Mouse (Mus musculus) MEL (cell line): Measurements from ENCODE around the gene Gm16181. TPM values are rescaled to one million over a fixed set of nuclear protein-coding genes. Genes with fewer than 3 reads are reported as not detected.

Experiments used
- DNase-seq: peaks from one replicate; pipeline ENCODE4 v3.0.0; 2011; ENCODE audit warnings: low read depth, low spot score
- H3K27ac ChIP-seq: 2 replicates; pipeline ENCODE4 v1.5.1; 2012; ENCODE audit warnings: low read depth, mild to moderate bottlenecking, control low read depth, low read length, moderate library complexity; ENCODE audit not compliant: control insufficient read depth
- H3K27me3 ChIP-seq, 2 experiments: fragments of 150-350 bp in 1 of 2; sonication (generic) in 1 of 2; 2 replicates each; pipeline ENCODE4 v1.6.1; 2012; ENCODE audit warnings: low read length in 2 of 2, mild to moderate bottlenecking in 2 of 2, improper control_type of control experiment in 1 of 2, moderate library complexity in 1 of 2; ENCODE audit not compliant: insufficient read depth in 2 of 2, control insufficient read depth in 1 of 2
- H3K36me3 ChIP-seq, 2 experiments: 2 replicates each; pipeline ENCODE4 v1.6.1; 2012 to 2014; ENCODE audit warnings: low read length in 2 of 2, improper control_type of control experiment in 1 of 2, inconsistent platforms in 1 of 2, mild to moderate bottlenecking in 1 of 2; ENCODE audit not compliant: insufficient read depth in 2 of 2, control insufficient read depth in 1 of 2
- H3K4me1 ChIP-seq, 2 experiments: fragments of 150-350 bp in 1 of 2; sonication (generic) in 1 of 2; 2 replicates each; pipeline ENCODE4 v1.6.1; 2012; ENCODE audit warnings: low read length in 2 of 2, improper control_type of control experiment in 1 of 2, mild to moderate bottlenecking in 1 of 2; ENCODE audit not compliant: insufficient read depth in 2 of 2, control insufficient read depth in 1 of 2
- H3K4me3 ChIP-seq, 2 experiments: fragments of 150-350 bp in 1 of 2; sonication (generic) in 1 of 2; 2 replicates each; pipeline ENCODE4 v1.5.1; 2012; ENCODE audit warnings: low read depth in 2 of 2, low read length in 2 of 2, mild to moderate bottlenecking in 2 of 2, moderate library complexity in 2 of 2, control low read depth in 1 of 2, improper control_type of control experiment in 1 of 2; ENCODE audit not compliant: control insufficient read depth in 1 of 2, insufficient read depth in 1 of 2
- H3K79me2 ChIP-seq: 2 replicates; pipeline ENCODE4 v1.6.1; 2012; ENCODE audit warnings: mild to moderate bottlenecking, low read length, moderate library complexity; ENCODE audit not compliant: control insufficient read depth, poor library complexity, insufficient read depth
- H3K9ac ChIP-seq: 2 replicates; pipeline ENCODE4 v1.6.1; 2012; ENCODE audit warnings: low read depth, mild to moderate bottlenecking, control low read depth, low read length, moderate library complexity; ENCODE audit not compliant: control insufficient read depth, poor library complexity, severe bottlenecking
- H3K9me3 ChIP-seq: fragments of 150-350 bp; sonication (generic); replicated peaks from 2 replicates; pipeline ENCODE4 v1.6.1; 2012; ENCODE audit warnings: mild to moderate bottlenecking, low read length, improper control_type of control experiment, moderate library complexity; ENCODE audit not compliant: insufficient read depth
- BHLHE40 ChIP-seq: IDR thresholded peaks from 2 replicates; pipeline ENCODE4 v1.6.1; 2012; ENCODE audit warnings: low read depth, mild to moderate bottlenecking, inconsistent platforms, low read length, improper control_type of control experiment, borderline replicate concordance
- CHD1 ChIP-seq: IDR thresholded peaks from 2 replicates; pipeline ENCODE4 v1.6.1; 2012; ENCODE audit warnings: low read depth, mild to moderate bottlenecking, inconsistent platforms, low read length, improper control_type of control experiment
- CTCF ChIP-seq, 3 experiments: IDR thresholded peaks in 2 of 3; conservative IDR thresholded peaks in 1 of 3; 2 replicates each; pipeline ENCODE4 v1.5.1; 2011 to 2012; ENCODE audit warnings: low read length in 3 of 3, low read depth in 2 of 3, mild to moderate bottlenecking in 2 of 3, improper control_type of control experiment in 1 of 3, inconsistent platforms in 1 of 3, mixed read lengths in 1 of 3, moderate library complexity in 1 of 3; ENCODE audit not compliant: control insufficient read depth in 1 of 3, insufficient read depth in 1 of 3, poor library complexity in 1 of 3, severe bottlenecking in 1 of 3
- ELF1 ChIP-seq: IDR thresholded peaks from 2 replicates; pipeline ENCODE4 v1.6.1; 2014; ENCODE audit warnings: low read depth, mild to moderate bottlenecking, inconsistent platforms, low read length, improper control_type of control experiment, moderate library complexity
- EP300 ChIP-seq, 2 experiments: IDR thresholded peaks; 2 replicates each; pipeline ENCODE4 v1.6.1; 2011; ENCODE audit warnings: improper control_type of control experiment in 2 of 2, low read length in 2 of 2, low read depth in 1 of 2, mild to moderate bottlenecking in 1 of 2
- ETS1 ChIP-seq: IDR thresholded peaks from 2 replicates; pipeline ENCODE4 v1.6.1; 2012; ENCODE audit warnings: low read depth, mild to moderate bottlenecking, inconsistent platforms, low read length, improper control_type of control experiment, moderate library complexity
- GABPA ChIP-seq: IDR thresholded peaks from 2 replicates; pipeline ENCODE4 v1.6.1; 2012; ENCODE audit warnings: low read depth, mild to moderate bottlenecking, inconsistent platforms, low read length, improper control_type of control experiment, moderate library complexity
- GATA1 ChIP-seq: IDR thresholded peaks from 2 replicates; pipeline ENCODE4 v1.6.1; 2011; ENCODE audit warnings: low read depth, low read length, improper control_type of control experiment
- JUND ChIP-seq: IDR thresholded peaks from 2 replicates; pipeline ENCODE4 v1.6.1; 2011; ENCODE audit warnings: low read depth, mild to moderate bottlenecking, improper control_type of control experiment, low read length
- KAT2A ChIP-seq: conservative IDR thresholded peaks from 2 replicates; pipeline ENCODE4 v1.6.1; 2012; ENCODE audit warnings: low read depth, low read length, improper control_type of control experiment, inconsistent platforms
- MAFK ChIP-seq: IDR thresholded peaks from 2 replicates; pipeline ENCODE4 v1.6.1; 2011; ENCODE audit warnings: low read depth, mild to moderate bottlenecking, low read length, improper control_type of control experiment, borderline replicate concordance
- MAX ChIP-seq: IDR thresholded peaks from 2 replicates; pipeline ENCODE4 v1.6.1; 2011; ENCODE audit warnings: low read length, improper control_type of control experiment
- MAZ ChIP-seq: IDR thresholded peaks from 2 replicates; pipeline ENCODE4 v1.6.1; 2012; ENCODE audit warnings: low read depth, mild to moderate bottlenecking, inconsistent platforms, low read length, improper control_type of control experiment
- MEF2A ChIP-seq: IDR thresholded peaks from 2 replicates; pipeline ENCODE4 v1.6.1; 2014; ENCODE audit warnings: low read depth, mild to moderate bottlenecking, inconsistent platforms, low read length, improper control_type of control experiment; ENCODE audit not compliant: poor library complexity, insufficient replicate concordance, severe bottlenecking; ENCODE audit errors: extremely low read depth
- MXI1 ChIP-seq: IDR thresholded peaks from 2 replicates; pipeline ENCODE4 v1.6.1; 2011; ENCODE audit warnings: mild to moderate bottlenecking, low read depth, low read length, improper control_type of control experiment
- MYC ChIP-seq: IDR thresholded peaks from 2 replicates; pipeline ENCODE4 v1.6.1; 2011; ENCODE audit warnings: low read depth, mild to moderate bottlenecking, low read length, improper control_type of control experiment, moderate library complexity
- NELFE ChIP-seq: IDR thresholded peaks from 2 replicates; pipeline ENCODE4 v1.6.1; 2011; ENCODE audit warnings: low read depth, low read length, improper control_type of control experiment
- POLR2AphosphoS2 ChIP-seq: IDR thresholded peaks from 2 replicates; pipeline ENCODE4 v1.6.1; 2011; ENCODE audit warnings: low read length, improper control_type of control experiment
- POLR2AphosphoS5 ChIP-seq: IDR thresholded peaks from 2 replicates; pipeline ENCODE4 v1.6.1; 2012; ENCODE audit warnings: low read depth, borderline replicate concordance, mild to moderate bottlenecking, inconsistent platforms, low read length, moderate library complexity, mixed read lengths
- RAD21 ChIP-seq: IDR thresholded peaks from 2 replicates; pipeline ENCODE4 v1.6.1; 2011; ENCODE audit warnings: mild to moderate bottlenecking, low read depth, low read length, improper control_type of control experiment
- RCOR1 ChIP-seq: IDR thresholded peaks from 2 replicates; pipeline ENCODE4 v1.6.1; 2012; ENCODE audit warnings: low read depth, mild to moderate bottlenecking, inconsistent platforms, low read length, improper control_type of control experiment
- SIN3A ChIP-seq: IDR thresholded peaks from 2 replicates; pipeline ENCODE4 v1.6.1; 2012; ENCODE audit warnings: low read length, improper control_type of control experiment, inconsistent platforms
- SMC3 ChIP-seq: IDR thresholded peaks from 2 replicates; pipeline ENCODE4 v1.6.1; 2011; ENCODE audit warnings: low read depth, low read length, improper control_type of control experiment
- TAL1 ChIP-seq: IDR thresholded peaks from 2 replicates; pipeline ENCODE4 v1.6.1; 2012; ENCODE audit warnings: mild to moderate bottlenecking, inconsistent platforms, low read length, moderate library complexity, mixed read lengths
- TBP ChIP-seq: IDR thresholded peaks from 2 replicates; pipeline ENCODE4 v1.8.0; 2011; ENCODE audit warnings: low read depth, low read length, improper control_type of control experiment
- TCF12 ChIP-seq: IDR thresholded peaks from 2 replicates; pipeline ENCODE4 v1.6.1; 2014; ENCODE audit warnings: low read depth, mild to moderate bottlenecking, inconsistent platforms, low read length, improper control_type of control experiment, moderate library complexity
- UBTF ChIP-seq: IDR thresholded peaks from 2 replicates; pipeline ENCODE4 v1.6.1; 2012; ENCODE audit warnings: low read depth, mild to moderate bottlenecking, inconsistent platforms, low read length, improper control_type of control experiment, moderate library complexity, borderline replicate concordance; ENCODE audit not compliant: insufficient read depth
- ZKSCAN1 ChIP-seq: IDR thresholded peaks from 2 replicates; pipeline ENCODE4 v1.6.1; 2012; ENCODE audit warnings: low read depth, mild to moderate bottlenecking, inconsistent platforms, low read length, improper control_type of control experiment, moderate library complexity
- ZMIZ1 ChIP-seq: IDR thresholded peaks from 2 replicates; pipeline ENCODE4 v1.6.1; 2012; ENCODE audit warnings: low read depth, mild to moderate bottlenecking, inconsistent platforms, low read length, improper control_type of control experiment, moderate library complexity
- polyA plus RNA-seq, 2 experiments: library from polyadenylated mRNA; stranded (reverse) in 1 of 2; unstranded in 1 of 2; fragments of >175 nt in 1 of 2; fragments of >200 nt in 1 of 2; gene quantifications; 2 replicates each; pipeline versions ENCODE4 v1.2.1 to v1.2.4; 2012; ENCODE audit warnings: low replicate concordance in 2 of 2, low read depth in 1 of 2; ENCODE audit not compliant: insufficient read length in 2 of 2, insufficient read depth in 1 of 2, missing spikeins in 1 of 2
- total RNA-seq: library from RNA; depleted of rRNA; stranded (reverse); fragments of 300-350 nt; gene quantifications from 2 replicates; pipeline ENCODE4 v1.2.3, GENCODE M21; 2012

The Gm16181 gene
- total and polyA plus RNA-seq, 3 experiments = 0.58 TPM; not detected in 2

DNA sequence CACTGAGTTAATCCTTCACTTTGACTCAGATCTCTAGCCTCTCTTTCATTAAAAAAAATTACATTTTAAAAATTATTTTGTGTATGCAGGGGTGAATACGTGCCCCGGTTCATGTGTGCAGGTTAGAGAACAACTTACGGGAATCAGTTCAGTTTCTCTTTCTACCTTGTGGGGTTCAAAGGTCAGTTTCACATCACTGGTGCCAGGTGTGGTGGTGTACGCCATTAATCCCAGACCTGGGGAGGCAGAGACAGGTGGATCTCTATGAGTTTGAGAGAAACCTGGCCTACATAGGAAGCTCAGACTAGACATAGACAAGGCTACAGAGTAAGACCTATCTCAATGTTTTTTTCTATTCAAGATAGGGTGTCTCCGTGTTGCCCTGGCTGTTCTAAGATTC, 7.6 kb upstream of the Gm16181 start:
- Histone ChIP-seq H3K4me3 (no peak overlapping the region), H3K79me2 (no peaks in the 10 kb centered on the region; the same call in 1 of the 2 replicates), H3K9me3 (no peaks in the 10 kb centered on the region), H3K27ac (no peak overlapping the region), H3K27me3 (no peaks in the 10 kb centered on the region), H3K4me1 (peaks cover 7 to 28% of the 10 kb centered on the region in 2 experiments), H3K36me3 (peaks cover 0 to 18% of the 10 kb centered on the region in 2 experiments; a peak in 2 of 4 replicates), H3K9ac (no peak overlapping the region)
- no peak for TF ChIP-seq MAZ
- TF ChIP-seq RAD21 = no peak
- TF ChIP-seq NELFE = no peak
- no peak for TF ChIP-seq CTCF (IDR thresholded peaks at IDR 0.05 in 2 of 3, conservative IDR thresholded peaks at IDR 0.05 in 1 of 3; ENCODE audit: control insufficient read depth in 1 of 3, insufficient read depth in 1 of 3, low read depth in 2 of 3, low read length in 3 of 3, poor library complexity in 1 of 3, severe bottlenecking in 1 of 3)
- no peak for TF ChIP-seq MAFK
- TF ChIP-seq MEF2A = no peak
- no peak for TF ChIP-seq TCF12
- TF ChIP-seq ETS1 = no peak
- TF ChIP-seq JUND = no peak
- no peak for TF ChIP-seq KAT2A
- TF ChIP-seq RCOR1 = no peak
- TF ChIP-seq ELF1 = no peak
- TF ChIP-seq UBTF = no peak
- TF ChIP-seq ZKSCAN1 = no peak
- no peak for TF ChIP-seq MYC
- no peak for TF ChIP-seq TAL1
- TF ChIP-seq POLR2AphosphoS2 = no peak
- no peak for TF ChIP-seq POLR2AphosphoS5
- no peak for TF ChIP-seq SMC3
- no peak for TF ChIP-seq MXI1
- DNase-seq = no peak

DNA sequence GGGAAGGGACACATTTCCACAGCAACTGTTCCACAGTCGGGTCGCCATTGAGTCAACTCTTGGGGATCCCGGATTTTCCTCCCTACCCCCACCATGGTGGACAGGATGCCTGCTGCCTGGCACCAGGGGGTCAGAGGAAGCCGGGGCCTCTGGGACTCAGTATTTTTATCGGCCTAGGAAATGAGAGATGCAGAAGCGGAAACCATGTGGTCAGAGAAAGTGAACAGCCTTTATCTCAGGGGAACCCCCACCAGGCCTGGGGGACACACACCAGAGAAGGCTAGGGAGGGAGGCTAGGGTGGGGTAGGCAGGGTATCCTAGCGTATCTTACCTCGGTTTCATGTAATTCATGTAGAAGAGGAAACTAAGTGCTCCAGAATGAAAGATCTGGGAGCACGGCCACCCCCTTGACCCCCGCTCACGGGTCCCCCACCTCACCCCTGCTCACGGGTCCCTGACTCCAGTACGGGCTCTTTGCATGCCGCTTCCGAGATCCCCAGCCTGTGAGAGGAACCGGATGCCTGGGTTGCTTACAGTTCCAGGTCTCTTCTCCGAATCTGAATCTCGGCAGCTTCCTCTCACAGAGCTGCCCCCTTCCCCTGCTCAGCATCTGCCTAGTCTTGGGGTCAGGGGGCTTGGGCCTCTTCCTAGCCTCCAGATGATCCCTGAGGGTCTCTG, 2.0 kb upstream of the Gm16181 start:
- Histone ChIP-seq H3K27ac (peak overlapping the region; percentile 94), H3K4me3 (peak overlapping the region in 1 of 2 experiments; percentile 16; a peak in 1 of 4 replicates), H3K9ac (peak overlapping the region; percentile 61), H3K79me2 (no peaks in the 10 kb centered on the region; the same call in 1 of the 2 replicates), H3K36me3 (peaks cover 0 to 27% of the 10 kb centered on the region in 2 experiments; a peak in 3 of 4 replicates), H3K9me3 (no peaks in the 10 kb centered on the region), H3K4me1 (peaks cover 6 to 30% of the 10 kb centered on the region in 2 experiments), H3K27me3 (no peaks in the 10 kb centered on the region)
- DNase-seq = peak; percentile 85
- TF ChIP-seq TBP (0 out of 2 replicates have a peak, but pooled peaks have one; percentile 12), GABPA (no peak), EP300 (IDR thresholded peaks at IDR 0.05; ENCODE audit: low read depth in 1 of 2, low read length in 2 of 2) (peak; percentile 74 to 86), CHD1 (no peak), MYC (peak; percentile 81), KAT2A (no peak), MEF2A (0 out of 2 replicates have a peak, but pooled peaks have one; percentile 33), RCOR1 (peak; percentile 36; the same call in 1 of the 2 replicates), BHLHE40 (peak; percentile 57; the same call in 1 of the 2 replicates), MAX (peak; percentile 52), SIN3A (peak; percentile 81), TAL1 (peak; percentile 66), ZMIZ1 (no peak), NELFE (0 out of 2 replicates have a peak, but pooled peaks have one; percentile 13), GATA1 (peak; percentile 75)
